19 mouse cellular contexts compared by ENCODE assay signal in genomic region chr12:21370035-21370611, GRCm38 (mm10). TPM values are rescaled to one million over a fixed set of nuclear protein-coding genes. Genes with fewer than 3 reads are reported as not detected.
DNase-seq lines count a peak whose midpoint lies in the region; ATAC-seq lines count a peak whose summit lies in the region.
"Had no signal": no experiment of that assay in that cellular context is flagged by ENCODE, and none has a peak within 500 bp of the region (broad histone marks: within the 10 kb centered on the region; RNA-seq: fewer than 3 reads in every experiment).

No protein-coding gene starts in this region.

- no peaks in the 10 kb centered on the region for H3K9me3 ChIP-seq in midbrain, embryonic 11.5 days (ENCODE audit: control insufficient read depth, low read length)
- no peaks in the 10 kb centered on the region for H3K9me3 ChIP-seq in midbrain, embryonic 15.5 days
- H3K9me3 ChIP-seq in intestine, embryonic 15.5 days, result no peaks in the 10 kb centered on the region
- no peaks in the 10 kb centered on the region for H3K9me3 ChIP-seq in midbrain, embryonic 10.5 days (replicated peaks)
- H3K9me3 ChIP-seq: hindbrain, embryonic 12.5 days; limb, embryonic 15.5 days; megakaryocyte, embryonic 14.5 days; neural tube, embryonic 12.5 days; stomach, embryonic 15.5 days had no signal

- no peaks in the 10 kb centered on the region for H3K27me3 ChIP-seq in midbrain, embryonic 11.5 days (ENCODE audit: control insufficient read depth, insufficient read depth, low read length)
- H3K27me3 ChIP-seq in midbrain, embryonic 15.5 days (replicated peaks), result no peaks in the 10 kb centered on the region
- H3K27me3 ChIP-seq in intestine, embryonic 15.5 days (replicated peaks), result no peaks in the 10 kb centered on the region
- no peaks in the 10 kb centered on the region for H3K27me3 ChIP-seq in midbrain, embryonic 10.5 days (ENCODE audit: low read depth, poor library complexity, severe bottlenecking)
- H3K27me3 ChIP-seq: hindbrain, embryonic 12.5 days; limb, embryonic 15.5 days; megakaryocyte, embryonic 14.5 days; neural tube, embryonic 12.5 days; stomach, embryonic 15.5 days had no signal

- 85% methylated on average over 1 of the region's 1 CpGs for WGBS in midbrain, embryonic 11.5 days
- 96% methylated on average over 1 of the region's 1 CpGs for WGBS in midbrain, embryonic 15.5 days
- WGBS in intestine, embryonic 15.5 days, result 83% methylated on average over 1 of the region's 1 CpGs
- 98% methylated on average over 1 of the region's 1 CpGs for WGBS in midbrain, embryonic 10.5 days

- ATAC-seq in midbrain, embryonic 11.5 days (ENCODE audit: low FRiP score), result no peak
- no peak for ATAC-seq in midbrain, embryonic 15.5 days (replicated peaks)
- ATAC-seq in intestine, embryonic 15.5 days, result no peak
- ATAC-seq: forebrain, embryonic 16.5 days had no signal

- no peak overlapping the region for H3K4me2 ChIP-seq in midbrain, embryonic 11.5 days
- no peak overlapping the region for H3K4me2 ChIP-seq in midbrain, embryonic 15.5 days
- no peak overlapping the region for H3K4me2 ChIP-seq in intestine, embryonic 15.5 days (replicated peaks)
- H3K4me2 ChIP-seq: hindbrain, embryonic 12.5 days; limb, embryonic 15.5 days; lung, embryonic 14.5 days; neural tube, embryonic 12.5 days; stomach, embryonic 15.5 days had no signal

- no peak overlapping the region for H3K9ac ChIP-seq in midbrain, embryonic 11.5 days (ENCODE audit: low read length)
- H3K9ac ChIP-seq in midbrain, embryonic 15.5 days, result no peak overlapping the region
- no peak overlapping the region for H3K9ac ChIP-seq in intestine, embryonic 15.5 days
- H3K9ac ChIP-seq: hindbrain, embryonic 12.5 days; limb, embryonic 15.5 days; lung, embryonic 14.5 days; neural tube, embryonic 12.5 days; stomach, embryonic 15.5 days had no signal

- peaks cover 5% of the 10 kb centered on the region; the same call in 1 of the 2 replicates for H3K4me1 ChIP-seq in midbrain, embryonic 11.5 days (ENCODE audit: control insufficient read depth, insufficient read depth, low read length)
- peaks cover 19% of the 10 kb centered on the region for H3K4me1 ChIP-seq in midbrain, embryonic 15.5 days
- no peaks in the 10 kb centered on the region for H3K4me1 ChIP-seq in intestine, embryonic 15.5 days (replicated peaks)
- peaks cover 9% of the 10 kb centered on the region for H3K4me1 ChIP-seq in midbrain, embryonic 10.5 days
- H3K4me1 ChIP-seq: stomach, embryonic 15.5 days had no signal

- no peak overlapping the region for H3K4me3 ChIP-seq in midbrain, embryonic 11.5 days (ENCODE audit: low read depth, low read length)
- H3K4me3 ChIP-seq in midbrain, embryonic 15.5 days, result no peak overlapping the region
- no peak overlapping the region for H3K4me3 ChIP-seq in intestine, embryonic 15.5 days (replicated peaks)
- H3K4me3 ChIP-seq in midbrain, embryonic 10.5 days, result no peak overlapping the region
- H3K4me3 ChIP-seq: erythroblast, embryonic 14.5 days; hindbrain, embryonic 12.5 days; limb, embryonic 15.5 days; neural tube, embryonic 12.5 days; stomach, embryonic 15.5 days had no signal

- H3K27ac ChIP-seq in midbrain, embryonic 11.5 days (ENCODE audit: low read depth, low read length), result no peak overlapping the region
- no peak overlapping the region for H3K27ac ChIP-seq in midbrain, embryonic 15.5 days
- H3K27ac ChIP-seq in intestine, embryonic 15.5 days, result no peak overlapping the region
- H3K27ac ChIP-seq in midbrain, embryonic 10.5 days (replicated peaks), result no peak overlapping the region
- H3K27ac ChIP-seq: hindbrain, embryonic 12.5 days; limb, embryonic 15.5 days; neural tube, embryonic 12.5 days; stomach, embryonic 15.5 days had no signal

- peak; percentile 57 for DNase-seq in midbrain, embryonic 11.5 days (ENCODE audit: low spot score, missing footprints)
- peak; percentile 14 for DNase-seq in Muller cell, postnatal 12 days (ENCODE audit: inconsistent ontology term)
- DNase-seq in fibroblast of lung, adult 2 months (ENCODE audit: low read depth), result peak; percentile 32
- no peak for DNase-seq in midbrain, embryonic 10.5 days (ENCODE audit: low spot score)
- no peak for DNase-seq in urinary bladder, postnatal 25 days (ENCODE audit: low spot score)
- DNase-seq: adrenal gland, adult 2 months; cerebellum, adult 2 months; kidney, adult 8-10 months; kidney, postnatal 36 days; lung, embryonic 14.5 days had no signal

- H3K36me3 ChIP-seq in midbrain, embryonic 11.5 days (ENCODE audit: control insufficient read depth, insufficient read depth, low read length), result no peaks in the 10 kb centered on the region
- H3K36me3 ChIP-seq in midbrain, embryonic 15.5 days (replicated peaks), result no peaks in the 10 kb centered on the region
- H3K36me3 ChIP-seq in intestine, embryonic 15.5 days, result no peaks in the 10 kb centered on the region
- H3K36me3 ChIP-seq in midbrain, embryonic 10.5 days, result no peaks in the 10 kb centered on the region
- H3K36me3 ChIP-seq: hindbrain, embryonic 12.5 days; limb, embryonic 15.5 days; neural tube, embryonic 12.5 days; stomach, embryonic 15.5 days had no signal

RNA-seq across cellular contexts. Expression of gene Adam17, which starts 3.3 kb away (rescaled TPM):
- 38.8 and 39.9 TPM in 2 replicates for polyA plus RNA-seq in midbrain, embryonic 11.5 days (2014; fragmentation: Nextera tagmentation; extraction: Ambion mirVana)
- 17.3 and 17.5 TPM in 2 replicates for polyA plus RNA-seq in midbrain, embryonic 15.5 days (2015; fragmentation: Nextera tagmentation; extraction: Ambion mirVana)
- 28.9 and 31.7 TPM in 2 replicates for polyA plus RNA-seq in intestine, embryonic 15.5 days (2015; fragmentation: Nextera tagmentation; extraction: Ambion mirVana)
- polyA plus RNA-seq in midbrain, embryonic 10.5 days (2016; fragmentation: Nextera tagmentation; extraction: Ambion mirVana), result 42.2 and 42.8 TPM in 2 replicates

RNA-seq across cellular contexts. Expression of gene Ywhaq, which starts 47.3 kb away (rescaled TPM):
- polyA plus RNA-seq in midbrain, embryonic 11.5 days (2014; fragmentation: Nextera tagmentation; extraction: Ambion mirVana), result 1,296 and 1,418 TPM in 2 replicates
- polyA plus RNA-seq in midbrain, embryonic 15.5 days (2015; fragmentation: Nextera tagmentation; extraction: Ambion mirVana), result 1,072 and 1,086 TPM in 2 replicates
- polyA plus RNA-seq in intestine, embryonic 15.5 days (2015; fragmentation: Nextera tagmentation; extraction: Ambion mirVana), result 578 and 671 TPM in 2 replicates
- 1,071 and 1,090 TPM in 2 replicates for polyA plus RNA-seq in midbrain, embryonic 10.5 days (2016; fragmentation: Nextera tagmentation; extraction: Ambion mirVana)

RNA-seq across cellular contexts. Expression of gene Iah1, which starts 53.9 kb away (rescaled TPM):
- 49.5 and 50.8 TPM in 2 replicates for polyA plus RNA-seq in midbrain, embryonic 11.5 days (2014; fragmentation: Nextera tagmentation; extraction: Ambion mirVana)
- polyA plus RNA-seq in midbrain, embryonic 15.5 days (2015; fragmentation: Nextera tagmentation; extraction: Ambion mirVana), result 27.2 and 27.8 TPM in 2 replicates
- polyA plus RNA-seq in intestine, embryonic 15.5 days (2015; fragmentation: Nextera tagmentation; extraction: Ambion mirVana), result 58.8 and 63.7 TPM in 2 replicates
- polyA plus RNA-seq in midbrain, embryonic 10.5 days (2016; fragmentation: Nextera tagmentation; extraction: Ambion mirVana), result 44.8 and 49.3 TPM in 2 replicates

Comparison
In these comparisons a context has a peak if more than half of its experiments do, and no peak if none do; other contexts are left out.
1. DNase-seq: peak in midbrain, embryonic 11.5 days (single experiment), Muller cell, postnatal 12 days (single experiment) and fibroblast of lung, adult 2 months (single experiment); none in midbrain, embryonic 10.5 days (single experiment) and urinary bladder, postnatal 25 days (single experiment).